Comparison of ENCODE assay signal across 14 mouse cellular contexts in genomic region chr5:146289921-146290320, GRCm38 (mm10). TPM values are rescaled to one million over a fixed set of nuclear protein-coding genes. Genes with fewer than 3 reads are reported as not detected.
DNase-seq lines count a peak whose midpoint lies in the region; ATAC-seq and TF ChIP-seq lines count a peak whose summit lies in the region.
"Had no signal": no experiment of that assay in that cellular context is flagged by ENCODE, and none has a peak within 500 bp of the region (broad histone marks: within the 10 kb centered on the region; RNA-seq: fewer than 3 reads in every experiment).

No protein-coding gene starts in this region.

- DNase-seq in gastrocnemius, adult 2 months = no peak
- no peak for DNase-seq in gastrocnemius, postnatal 36 days
- DNase-seq in liver, embryonic 11.5 days (ENCODE audit: low spot score) = no peak
- DNase-seq in kidney, postnatal 25 days = peak; percentile 61 to 86
- no peak for DNase-seq in retina, postnatal 1 day
- DNase-seq: cerebellum, adult 2 months; right cerebral cortex, adult 18-20 months had no signal

- no peaks in the 10 kb centered on the region for H3K27me3 ChIP-seq in liver, embryonic 12.5 days (replicated peaks)
- H3K27me3 ChIP-seq in liver, embryonic 11.5 days (replicated peaks; ENCODE audit: control insufficient read depth, insufficient read depth, low read length) = no peaks in the 10 kb centered on the region
- H3K27me3 ChIP-seq: forebrain, embryonic 15.5 days; midbrain, embryonic 15.5 days had no signal

- peaks cover 7% of the 10 kb centered on the region; the same call in 1 of the 2 replicates for H3K4me1 ChIP-seq in liver, embryonic 12.5 days
- peaks cover 5% of the 10 kb centered on the region for H3K4me1 ChIP-seq in liver, embryonic 11.5 days (replicated peaks; ENCODE audit: control insufficient read depth, insufficient read depth, low read length)
- H3K4me1 ChIP-seq: forebrain, embryonic 15.5 days; midbrain, embryonic 15.5 days had no signal

- H3K36me3 ChIP-seq in liver, embryonic 12.5 days = peaks cover 79% of the 10 kb centered on the region
- H3K36me3 ChIP-seq in liver, embryonic 11.5 days (ENCODE audit: control insufficient read depth, insufficient read depth, low read length) = peaks cover 21% of the 10 kb centered on the region

- intact Hi-C loops in gastrocnemius, adult 2 months (cut with DNase I) = no loop called here
- intact Hi-C loops in gastrocnemius, postnatal 36 days (cut with DNase I) = loop anchor here (5.0 kb wide), 1 partner anchor 63 kb away; no protein-coding TSS in a partner anchor

- no peaks in the 10 kb centered on the region for H3K9me3 ChIP-seq in liver, embryonic 12.5 days (replicated peaks)
- no peaks in the 10 kb centered on the region for H3K9me3 ChIP-seq in liver, embryonic 11.5 days (ENCODE audit: control insufficient read depth, low read length)
- H3K9me3 ChIP-seq: forebrain, embryonic 15.5 days; midbrain, embryonic 15.5 days had no signal

- no peak overlapping the region for H3K4me2 ChIP-seq in liver, embryonic 12.5 days
- H3K4me2 ChIP-seq in liver, embryonic 11.5 days = no peak overlapping the region
- H3K4me2 ChIP-seq: forebrain, embryonic 15.5 days; midbrain, embryonic 15.5 days had no signal

- WGBS in liver, embryonic 12.5 days (ENCODE audit: insufficient replicate concordance) = 91% methylated on average over 7 of the region's 7 CpGs
- WGBS in liver, embryonic 11.5 days = 83% methylated on average over 7 of the region's 7 CpGs

- no peak for TF ChIP-seq CTCF in gastrocnemius, adult 2 months (IDR thresholded peaks at IDR 0.05)

- no peak for ATAC-seq in liver, embryonic 12.5 days
- no peak; the same call in 1 of the 2 replicates for ATAC-seq in liver, embryonic 11.5 days (replicated peaks; ENCODE audit: low FRiP score)
- ATAC-seq in erythroid progenitor cell, adult 5-6 weeks (replicated peaks; ENCODE audit: low FRiP score, poor library complexity, severe bottlenecking) = no peak
- no peak for ATAC-seq in monocyte, adult 5-6 weeks (replicated peaks; ENCODE audit: insufficient number of reproducible peaks, low FRiP score, low TSS enrichment, poor library complexity, severe bottlenecking)
- ATAC-seq: forebrain, embryonic 15.5 days; lung, postnatal 0 days; midbrain, embryonic 15.5 days had no signal

- no peak overlapping the region for H3K9ac ChIP-seq in liver, embryonic 12.5 days
- no peak overlapping the region for H3K9ac ChIP-seq in liver, embryonic 11.5 days (ENCODE audit: low read depth, low read length)
- H3K9ac ChIP-seq: forebrain, embryonic 15.5 days; midbrain, embryonic 15.5 days had no signal

- H3K4me3 ChIP-seq in gastrocnemius, adult 2 months = no peak overlapping the region
- no peak overlapping the region for H3K4me3 ChIP-seq in liver, embryonic 12.5 days
- H3K4me3 ChIP-seq in liver, embryonic 11.5 days (ENCODE audit: low read depth, low read length) = no peak overlapping the region
- H3K4me3 ChIP-seq: erythroblast, embryonic 14.5 days; forebrain, embryonic 15.5 days; midbrain, embryonic 15.5 days had no signal

- peak overlapping the region; percentile 46; the same call in 1 of the 2 replicates for H3K27ac ChIP-seq in gastrocnemius, adult 2 months
- peak overlapping the region; percentile 27; the same call in 1 of the 2 replicates for H3K27ac ChIP-seq in liver, embryonic 12.5 days
- no peak overlapping the region for H3K27ac ChIP-seq in liver, embryonic 11.5 days (ENCODE audit: low read depth, low read length)
- H3K27ac ChIP-seq: forebrain, embryonic 15.5 days; midbrain, embryonic 15.5 days had no signal

RNA-seq across cellular contexts. Expression of gene Cdk8, which starts 58.9 kb away (rescaled TPM):
- total RNA-seq in gastrocnemius, adult 2 months (2021) = 10 to 100 TPM; 16.8 to 17.6 TPM
- total RNA-seq in gastrocnemius, postnatal 36 days (2021) = 10 to 100 TPM; 15.4 to 16.7 TPM
- 30.7 and 32.5 TPM in 2 replicates for polyA plus RNA-seq in liver, embryonic 12.5 days (2016; fragmentation: Nextera tagmentation; extraction: Ambion mirVana)
- 31.5 and 34.3 TPM in 2 replicates for polyA plus RNA-seq in liver, embryonic 11.5 days (2014; fragmentation: Nextera tagmentation; extraction: Ambion mirVana)
- 74.2 and 103 TPM in 2 replicates for total RNA-seq in erythroid progenitor cell, adult 5-6 weeks (2015; ENCODE audit: low replicate concordance)
- 72.0 and 97.0 TPM in 2 replicates for total RNA-seq in erythroid progenitor cell, adult 5-6 weeks (2017; ENCODE audit: low replicate concordance)
- total RNA-seq in monocyte, adult 5-6 weeks (2017) = 22.9 to 39.3 TPM (median 26.6 TPM) in 3 replicates

Comparison
In these comparisons a context has a peak if more than half of its experiments do, and no peak if none do; other contexts are left out.
1. DNase-seq: peak in kidney, postnatal 25 days (2 of 2); none in gastrocnemius, adult 2 months (single experiment), gastrocnemius, postnatal 36 days (0 of 2), liver, embryonic 11.5 days (single experiment) and retina, postnatal 1 day (single experiment).